Mouse (Mus musculus): ENCODE measurements at regions not wholly inside any gene's neighbourhood (a gene's known extent, or its start where the extent isn't known, plus 50 kb on each side); places are given as distances from the start of the nearest gene placed in this dataset.

DNA sequence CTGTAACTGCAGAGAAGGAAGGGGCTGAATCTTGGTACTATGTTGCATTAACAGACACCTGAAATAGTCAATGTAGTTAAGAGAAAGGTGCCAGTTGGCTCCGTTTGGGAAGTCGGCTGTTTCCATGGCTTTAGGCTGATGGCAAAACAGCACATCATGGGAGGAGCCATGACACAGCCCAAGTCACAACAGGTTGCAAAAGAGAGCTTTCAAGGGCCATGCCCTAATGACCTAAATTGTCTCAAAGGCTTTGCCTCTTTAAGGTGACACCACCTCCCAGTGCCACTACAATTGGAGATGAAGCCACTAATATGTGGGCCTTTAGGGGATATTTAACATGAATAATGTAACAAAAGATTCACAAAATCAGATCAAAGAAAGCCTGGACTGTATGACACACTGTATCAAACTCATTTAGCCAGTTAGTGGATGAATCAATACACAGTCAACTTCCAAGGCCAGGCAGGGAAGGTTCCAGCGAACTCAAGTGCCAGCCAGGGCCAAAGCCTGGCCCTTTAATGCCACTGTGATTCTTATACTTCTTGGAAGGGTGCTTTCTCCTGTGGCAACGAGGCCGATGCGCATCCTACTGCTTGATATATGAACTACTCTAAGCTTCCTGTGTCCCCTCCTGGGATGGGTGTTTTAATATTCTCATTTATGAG is 167.5 kb upstream of the Stt3b start:
- TF ChIP-seq POLR2A (IDR thresholded peaks at IDR 0.05; ENCODE audit: borderline replicate concordance, extremely low read depth, low read depth, low read length): no peak
- no peak for TF ChIP-seq CTCF (IDR thresholded peaks at IDR 0.05; ENCODE audit: insufficient read depth, low read length)
